Mouse (Mus musculus): Measurements from ENCODE around the gene Pde4b.
A peak's percentile ranks its signal among the peaks of the same experiment; 100 is the strongest.
"Not testable (repeated sequence)": the region's sequence is repeated elsewhere in the genome, so short reads cannot be mapped to it uniquely, and the experiment has no call there.

Gene Pde4b

GRCm38 (mm10) chr4:102478860-102479259, 391.5 kb downstream of the Pde4b start:
- no peak for DNase-seq (ENCODE audit: inconsistent ontology term)

DNA sequence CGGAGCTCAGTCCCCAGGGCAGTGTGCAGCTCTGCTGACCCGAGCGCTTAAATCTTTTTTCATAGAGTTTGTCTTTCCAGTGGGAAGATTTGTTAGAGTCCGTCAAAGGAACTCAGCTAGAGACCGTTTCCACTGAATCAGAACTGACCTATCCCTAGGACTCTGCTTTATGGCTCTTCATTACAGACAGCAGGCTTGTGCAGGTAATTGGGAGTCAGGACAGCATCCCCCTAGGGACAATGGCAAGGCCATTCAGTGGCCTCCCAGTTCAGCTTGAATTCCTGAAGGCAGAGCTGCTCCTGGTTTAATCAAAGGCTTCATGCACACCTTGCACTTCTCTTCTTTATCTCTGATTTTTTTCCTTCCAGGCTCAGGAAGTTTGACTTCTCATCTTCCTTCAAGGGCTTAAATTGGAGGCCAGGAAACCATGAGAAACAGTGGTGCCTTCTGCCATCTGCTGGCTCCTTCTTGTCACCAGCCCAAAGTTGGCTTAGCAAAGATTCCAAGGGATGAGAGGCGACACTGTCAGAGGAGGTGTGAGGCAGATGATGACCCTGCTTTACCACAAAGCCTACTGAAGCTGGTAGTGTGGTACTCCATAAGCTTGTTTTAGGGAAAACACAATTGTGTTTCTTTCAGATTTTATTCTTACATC, 393.6 kb downstream of the Pde4b start:
- DNase-seq (ENCODE audit: inconsistent ontology term): peak; percentile 45

GRCm38 (mm10) chr4:102483354-102484018, 396.1 kb downstream of the Pde4b start:
- DNase-seq (ENCODE audit: inconsistent ontology term): peak; percentile 71

- DNase-seq (ENCODE audit: inconsistent ontology term): no peak
Observed at GRCm38 (mm10) chr4:102484738-102485137, 397.4 kb downstream of the Pde4b start.

- DNase-seq (ENCODE audit: inconsistent ontology term): no peak
Observed at GRCm38 (mm10) chr4:102486134-102486920, 399.0 kb downstream of the Pde4b start.

DNA sequence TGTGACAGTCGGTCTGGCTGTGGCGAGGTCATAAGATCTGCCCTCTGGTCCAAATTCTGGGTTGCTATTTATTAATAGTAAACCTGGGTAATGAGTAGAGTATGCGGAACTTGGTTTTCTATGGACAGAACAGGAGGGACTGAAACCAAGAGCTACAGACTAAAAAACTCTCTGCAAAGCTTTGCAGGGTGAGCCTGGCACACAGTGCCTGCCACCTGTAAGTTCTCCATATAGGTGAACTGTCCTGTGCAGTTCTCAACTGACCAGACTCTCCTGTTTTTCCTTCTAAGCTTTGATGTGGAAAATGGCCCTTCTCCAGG, 399.5 kb downstream of the Pde4b start:
- DNase-seq (ENCODE audit: inconsistent ontology term): no peak

DNA sequence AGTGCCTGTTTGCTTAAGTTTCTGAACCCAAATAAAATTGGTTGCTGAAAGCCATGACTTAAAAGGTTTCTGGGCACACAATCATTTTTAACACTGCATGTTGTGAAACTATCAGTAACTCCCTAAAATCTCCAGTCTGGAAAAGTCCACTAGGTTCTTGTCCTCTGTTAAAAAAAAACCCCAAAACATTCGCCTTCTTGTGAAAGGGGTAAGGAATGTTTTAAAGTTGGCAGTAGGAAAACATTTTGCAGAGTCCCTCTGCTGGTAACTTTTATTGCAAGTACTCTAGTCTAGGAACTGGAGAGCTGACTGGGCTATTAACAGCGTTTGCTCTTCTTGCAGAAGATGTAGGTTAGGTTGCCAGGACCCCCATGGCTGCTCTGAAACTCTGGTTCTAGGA, 400.7 kb downstream of the Pde4b start:
- no peak for DNase-seq (ENCODE audit: inconsistent ontology term)

DNA sequence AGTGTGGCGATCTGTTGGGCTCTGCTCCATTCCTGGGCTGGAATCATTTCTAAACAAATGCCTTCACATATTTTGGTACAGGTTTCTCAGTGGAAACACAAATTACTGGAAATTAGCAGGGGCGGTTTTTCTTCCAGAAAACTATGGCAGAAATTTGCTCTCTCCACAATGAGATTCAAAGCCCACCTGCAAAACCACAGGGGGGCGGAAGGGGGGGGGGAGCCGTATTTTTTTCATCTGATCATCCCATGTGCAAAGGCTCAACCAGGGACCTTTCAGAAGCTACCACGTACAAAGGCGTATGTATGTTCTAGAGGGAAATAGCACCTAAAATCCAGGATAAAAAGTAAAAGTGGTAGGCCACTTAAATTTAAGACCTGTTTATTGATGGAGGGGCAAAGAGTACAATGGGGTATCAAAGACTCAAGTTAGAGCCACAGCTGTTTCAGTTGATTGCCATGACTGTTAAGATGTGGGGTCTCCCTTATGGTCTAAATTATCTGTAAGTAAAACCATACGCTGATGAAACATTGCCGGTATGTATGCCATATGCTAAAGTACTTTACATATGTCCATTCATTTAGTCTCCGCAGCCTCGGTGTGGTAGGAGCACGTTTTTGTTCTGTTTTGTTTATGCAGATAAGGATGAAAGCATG, 404.3 kb downstream of the Pde4b start:
- no peak for DNase-seq (ENCODE audit: inconsistent ontology term)

DNA sequence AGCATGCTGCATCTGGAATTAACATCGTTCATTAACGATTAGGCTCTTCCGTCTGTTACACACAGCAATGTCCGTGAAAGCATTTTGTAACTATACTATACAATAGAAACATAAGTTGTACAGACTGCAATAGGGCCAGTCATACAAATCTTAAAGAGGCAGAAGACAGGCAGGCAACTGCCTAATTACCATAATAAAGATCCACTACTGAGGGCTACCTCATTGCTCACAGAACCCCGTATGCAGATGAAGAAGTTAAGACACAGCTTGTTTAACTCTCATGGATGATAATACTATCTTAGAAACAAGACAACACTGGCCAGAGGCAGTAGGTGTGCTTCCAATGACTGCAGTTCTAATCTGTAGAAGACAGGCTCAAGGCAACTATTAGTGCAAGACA, 405.6 kb downstream of the Pde4b start:
- DNase-seq (ENCODE audit: inconsistent ontology term): no peak

DNA sequence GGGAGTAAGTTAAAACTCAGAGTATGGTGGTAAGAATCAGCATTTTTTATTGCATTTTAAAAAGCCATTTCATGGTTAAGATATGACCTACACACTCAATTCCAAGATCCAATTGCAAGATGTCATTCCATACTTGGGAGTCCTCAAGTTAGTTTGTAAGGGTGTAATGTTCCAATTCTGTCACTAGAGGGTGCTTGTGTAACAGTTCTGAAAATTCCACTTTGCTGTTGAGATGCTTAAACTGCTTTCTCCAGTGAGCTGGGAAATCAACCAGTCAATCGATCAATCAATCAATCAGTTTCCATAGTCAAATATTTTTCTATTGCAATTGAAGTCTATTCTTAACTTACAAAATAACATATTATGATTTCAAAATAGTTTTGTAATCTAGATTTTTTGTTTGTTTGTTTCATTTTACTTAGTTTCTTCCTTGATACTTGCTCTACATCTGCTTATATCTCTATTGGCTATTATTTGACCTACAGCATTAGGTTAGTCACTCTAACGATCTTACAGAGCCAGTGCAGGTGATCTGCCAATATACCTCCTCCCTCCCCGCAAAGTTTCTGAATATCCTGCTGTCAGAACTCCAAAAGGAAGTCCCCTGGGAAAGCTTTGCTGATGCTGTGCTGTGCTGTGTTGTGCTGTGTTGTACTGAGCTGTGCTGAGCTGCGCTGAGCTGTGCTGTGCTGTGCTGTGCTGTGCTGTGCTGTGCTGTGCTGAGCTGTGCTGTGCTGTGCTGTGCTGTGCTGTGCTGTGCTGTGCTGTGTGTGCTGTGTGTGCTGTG, 406.2 kb downstream of the Pde4b start:
- peak; percentile 69 for DNase-seq (ENCODE audit: inconsistent ontology term)

- DNase-seq (ENCODE audit: inconsistent ontology term): not testable (repeated sequence)
Observed at GRCm38 (mm10) chr4:102494203-102494602, 406.9 kb downstream of the Pde4b start.

- DNase-seq (ENCODE audit: inconsistent ontology term): no peak
Observed at GRCm38 (mm10) chr4:102495001-102495400, 407.7 kb downstream of the Pde4b start.

DNA sequence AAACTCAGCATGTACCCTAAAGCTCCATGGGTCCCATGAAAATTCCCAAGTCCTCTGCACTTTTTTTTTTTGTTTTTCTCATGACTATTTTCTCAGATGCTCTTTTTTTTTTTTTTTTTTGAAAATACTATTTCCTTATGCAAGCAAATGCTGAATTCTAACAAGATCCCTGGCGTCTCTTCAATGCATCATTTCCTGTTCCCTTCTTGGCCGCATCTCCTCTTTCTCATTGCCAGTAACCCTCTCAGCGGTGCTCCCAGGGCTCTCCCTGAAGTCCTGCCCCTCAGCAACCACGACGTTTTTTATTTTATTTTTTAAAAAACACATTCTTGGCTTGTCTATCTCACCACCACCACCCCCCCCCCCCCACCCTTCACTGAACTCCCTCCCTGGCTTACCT, 408.1 kb downstream of the Pde4b start:
- no peak for DNase-seq (ENCODE audit: inconsistent ontology term)

DNA sequence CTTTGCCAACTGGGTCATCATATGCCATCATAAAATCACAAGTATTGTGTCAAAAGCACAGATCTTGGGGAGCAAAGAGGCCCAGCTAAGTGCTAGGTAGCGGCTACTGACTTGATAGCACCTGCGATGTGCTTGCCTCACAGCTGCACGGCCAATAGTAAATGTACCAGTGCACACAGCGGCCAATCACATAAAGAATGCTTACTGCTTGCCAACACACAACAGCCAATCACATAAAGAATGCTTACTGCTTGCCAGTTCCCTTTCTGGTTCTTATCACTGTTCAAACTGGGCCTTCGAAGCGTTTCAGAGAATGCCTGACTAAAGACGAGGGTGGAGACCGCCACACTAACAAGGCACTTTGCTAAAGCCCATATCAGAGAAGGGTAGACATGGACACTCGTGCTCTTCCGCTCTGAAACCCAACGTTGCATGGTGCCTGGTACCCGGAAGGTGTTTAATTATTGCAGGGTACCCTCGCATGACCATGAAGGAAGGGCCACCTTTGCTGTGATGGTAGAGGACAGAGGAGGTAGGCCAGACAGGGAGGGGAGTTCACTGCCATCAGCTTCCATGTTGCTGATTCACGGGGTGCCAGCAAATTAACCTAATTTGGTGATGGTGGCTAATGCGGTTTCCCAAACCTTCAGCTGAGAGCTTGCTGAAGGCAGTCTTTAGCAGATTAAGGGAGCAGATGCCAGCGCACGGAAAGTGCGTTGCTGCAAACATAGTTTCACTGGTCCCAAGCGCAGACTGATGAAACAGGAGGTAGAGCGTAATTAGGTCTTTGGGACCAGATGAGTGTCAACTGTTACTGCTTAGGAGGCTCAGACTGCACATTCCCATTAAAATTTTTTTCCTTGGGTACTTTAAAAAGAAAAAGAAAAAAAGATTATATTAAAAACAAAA, 409.2 kb downstream of the Pde4b start:
- DNase-seq (ENCODE audit: inconsistent ontology term): no peak

GRCm38 (mm10) chr4:102497221-102497620, 409.9 kb downstream of the Pde4b start:
- DNase-seq (ENCODE audit: inconsistent ontology term): no peak

DNA sequence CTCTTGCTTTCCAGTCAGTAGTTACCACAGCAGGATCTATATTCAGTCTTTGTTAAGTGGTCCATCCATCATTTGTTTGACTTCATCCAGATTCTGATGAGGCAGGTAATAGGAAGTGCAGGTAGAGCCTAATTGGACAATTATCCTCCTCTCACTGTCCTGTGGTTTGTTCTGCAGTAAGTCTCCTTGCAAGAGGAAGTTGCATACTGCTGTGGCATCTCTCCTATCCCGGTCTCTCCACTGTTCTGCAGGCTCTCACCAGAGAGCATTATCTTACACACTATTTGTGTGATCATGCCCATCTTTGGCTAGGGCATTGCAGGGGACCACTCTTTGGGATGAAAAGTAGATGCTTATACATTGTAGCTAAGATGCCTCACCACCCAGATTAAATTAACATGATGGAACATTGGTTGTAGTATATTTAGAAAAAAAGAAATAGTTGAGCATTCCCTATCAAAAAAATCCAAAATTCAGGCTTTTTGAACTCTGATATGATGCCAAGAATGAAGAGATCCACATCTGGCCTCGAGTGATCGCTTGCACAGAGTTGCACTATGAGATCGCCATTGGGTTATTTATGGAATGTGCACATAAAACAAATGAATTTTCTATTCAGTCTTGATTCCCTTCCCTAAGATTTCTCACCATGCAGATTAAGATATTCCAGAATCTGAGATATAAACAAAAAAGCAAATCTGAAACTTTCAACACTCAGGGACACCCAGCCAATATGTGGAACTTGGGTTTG, 411.0 kb downstream of the Pde4b start:
- DNase-seq (ENCODE audit: inconsistent ontology term): no peak

DNA sequence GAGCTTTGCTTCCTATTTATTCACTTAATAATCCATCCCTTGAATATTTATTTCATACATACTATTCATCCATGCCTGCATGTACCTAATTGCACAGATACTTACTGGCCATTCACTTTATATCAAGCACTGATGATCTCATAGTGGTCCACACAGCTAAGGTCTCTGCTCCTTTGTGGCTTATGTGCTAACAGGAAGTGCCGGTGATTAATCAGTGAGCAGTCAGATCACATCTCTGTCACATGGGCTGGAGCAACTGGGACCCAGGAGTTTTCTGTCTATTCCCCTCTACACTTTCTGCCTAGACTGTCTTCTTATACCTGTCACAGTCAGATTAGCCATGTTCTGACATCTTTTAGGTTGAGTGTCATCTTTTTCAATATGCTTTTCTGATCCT, 411.6 kb downstream of the Pde4b start:
- peak; percentile 60 for DNase-seq (ENCODE audit: inconsistent ontology term)

GRCm38 (mm10) chr4:102505714-102506113, 418.4 kb downstream of the Pde4b start:
- no peak for DNase-seq (ENCODE audit: inconsistent ontology term)

GRCm38 (mm10) chr4:102506376-102507280, 419.3 kb downstream of the Pde4b start:
- no peak for DNase-seq (ENCODE audit: inconsistent ontology term)

All from Muller cell, postnatal 12 days (primary cell).